Mouse (Mus musculus): ENCODE measurements at regions not wholly inside any gene's neighbourhood (a gene's known extent, or its start where the extent isn't known, plus 50 kb on each side); places are given as distances from the start of the nearest gene placed in this dataset.

DNA sequence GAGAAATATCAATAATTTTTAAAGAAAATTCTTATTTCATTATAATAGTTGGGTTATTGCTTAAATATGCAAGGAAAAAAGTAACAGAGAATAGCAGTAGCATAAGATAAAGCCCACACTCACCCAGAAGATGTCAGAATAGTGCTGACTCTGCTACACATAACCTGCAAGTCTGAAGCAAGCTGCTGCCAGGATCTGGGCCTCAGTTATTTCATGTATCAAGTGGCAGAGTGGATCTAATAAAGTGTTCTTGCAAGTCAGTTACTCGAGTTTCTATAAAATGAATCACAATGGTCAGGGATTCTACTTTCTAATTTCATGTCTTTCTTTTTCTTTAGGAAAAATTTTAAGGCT lies 466.2 kb downstream of the Klhl13 start:
- no peak for DNase-seq (ENCODE audit: low spot score)

DNA sequence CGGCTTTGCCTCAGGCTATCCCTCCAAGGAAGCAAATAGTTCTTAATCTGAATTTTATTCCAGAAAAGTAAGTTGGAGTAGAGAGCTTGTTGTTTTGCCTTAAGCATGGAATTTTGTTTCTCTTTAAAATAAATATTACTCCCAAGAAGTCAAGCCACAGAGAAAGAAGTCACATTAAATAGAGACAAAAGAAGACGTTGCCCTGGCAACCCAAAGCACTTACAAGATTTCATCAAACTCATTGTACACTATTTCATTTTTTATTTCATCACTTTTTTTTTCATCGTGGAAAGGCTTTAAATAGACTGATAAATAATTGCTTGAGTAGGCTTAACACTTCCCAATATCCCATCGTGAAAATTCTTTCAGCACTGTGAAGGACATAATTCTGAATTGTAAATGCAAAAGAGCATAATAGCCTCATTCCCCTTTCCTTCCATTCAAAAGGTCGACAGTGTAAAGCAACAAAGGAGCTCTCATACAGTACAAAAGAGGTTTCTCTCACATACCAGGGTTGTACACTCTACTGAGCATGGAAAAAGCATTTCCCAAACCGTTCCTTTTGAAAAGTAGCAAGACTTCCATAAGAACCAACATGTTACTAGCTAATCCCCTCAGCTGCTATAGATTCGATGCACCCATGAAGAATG lies 466.7 kb downstream of the Klhl13 start:
- peak; percentile 7 for DNase-seq (ENCODE audit: low spot score)

DNA sequence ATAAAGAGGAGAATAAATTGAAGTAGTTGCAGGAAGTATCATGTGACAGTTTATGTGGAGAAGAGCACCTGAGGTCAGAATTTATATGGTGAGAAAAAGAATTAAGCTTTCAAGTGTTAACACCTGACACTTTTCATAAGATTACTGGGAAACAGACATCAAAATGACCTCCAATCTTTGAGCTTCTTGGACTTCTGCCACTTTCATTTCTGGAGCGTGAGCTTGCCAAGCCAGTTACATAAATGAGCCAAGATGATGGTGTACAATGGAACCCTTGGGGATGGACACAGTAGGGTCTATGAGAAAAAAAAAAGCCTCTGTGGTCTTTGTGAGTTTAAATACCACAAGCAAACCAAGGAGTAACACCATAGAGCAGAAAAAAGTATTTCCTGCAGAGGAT lies 495.1 kb downstream of the Klhl13 start:
- no peak for DNase-seq (ENCODE audit: low spot score)

DNA sequence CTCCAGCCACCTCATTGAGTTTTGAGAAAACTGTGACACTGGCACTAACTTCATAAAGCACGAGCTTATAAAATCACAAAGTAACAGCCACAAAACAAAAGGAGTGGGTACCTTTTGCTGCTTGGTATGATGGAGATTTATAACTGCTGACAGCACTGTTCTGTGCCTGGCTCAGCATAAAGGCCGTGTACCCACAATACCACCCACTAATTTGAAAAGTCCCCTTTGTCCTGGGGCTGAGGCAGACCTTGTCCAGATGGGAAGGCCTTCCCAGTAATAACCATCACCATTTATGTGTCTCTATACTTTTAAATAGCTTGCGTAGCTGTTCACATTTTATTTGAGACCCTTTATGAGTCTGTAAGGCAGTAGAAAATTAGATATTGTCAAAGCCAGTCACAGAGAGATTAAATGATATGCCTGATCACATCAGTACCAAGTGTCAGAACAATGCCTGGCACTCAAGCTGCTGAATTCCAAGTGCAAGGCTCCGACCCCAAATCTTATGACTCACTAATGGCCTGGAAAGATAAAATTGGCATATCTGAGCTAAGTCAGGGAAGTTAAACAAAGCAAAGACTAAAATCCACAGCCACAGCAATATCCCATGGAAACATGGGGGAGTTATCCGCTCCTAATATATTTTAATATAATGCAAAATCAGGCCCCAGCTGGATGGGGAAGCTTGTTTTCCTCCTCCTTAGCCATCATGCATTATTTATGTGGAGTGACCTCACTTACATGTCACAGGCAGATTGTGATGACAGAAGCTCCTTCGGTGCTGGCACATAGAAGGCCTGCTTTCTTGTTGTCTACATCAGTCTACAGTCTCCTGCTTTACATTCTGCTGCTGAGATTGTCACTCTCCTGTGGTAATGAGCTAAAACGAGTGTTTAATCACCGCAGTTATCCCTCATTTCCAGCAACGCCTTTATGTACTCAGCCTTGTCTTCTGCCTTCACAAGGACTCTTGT lies 515.1 kb downstream of the Klhl13 start:
- DNase-seq (ENCODE audit: low spot score): peak; percentile 27

DNA sequence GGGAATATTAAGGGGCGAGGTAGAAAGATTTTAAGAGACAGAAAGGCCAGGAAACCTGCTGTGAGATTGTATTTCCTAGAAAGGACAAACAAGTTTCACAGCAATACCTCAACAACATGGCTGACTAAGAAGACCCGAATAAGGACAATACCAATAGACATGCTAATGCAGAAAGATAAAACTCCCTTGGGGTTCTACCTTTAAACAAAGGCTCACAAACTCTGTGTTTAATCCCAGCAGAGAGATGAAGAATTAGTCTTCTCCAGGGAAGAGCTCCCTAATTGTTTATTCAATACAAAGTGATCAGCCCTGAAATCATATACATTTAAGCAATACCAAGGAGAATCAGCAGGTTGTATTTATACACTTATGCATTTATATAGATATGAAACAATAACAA lies 516.1 kb downstream of the Klhl13 start:
- DNase-seq (ENCODE audit: low spot score): no peak

DNA sequence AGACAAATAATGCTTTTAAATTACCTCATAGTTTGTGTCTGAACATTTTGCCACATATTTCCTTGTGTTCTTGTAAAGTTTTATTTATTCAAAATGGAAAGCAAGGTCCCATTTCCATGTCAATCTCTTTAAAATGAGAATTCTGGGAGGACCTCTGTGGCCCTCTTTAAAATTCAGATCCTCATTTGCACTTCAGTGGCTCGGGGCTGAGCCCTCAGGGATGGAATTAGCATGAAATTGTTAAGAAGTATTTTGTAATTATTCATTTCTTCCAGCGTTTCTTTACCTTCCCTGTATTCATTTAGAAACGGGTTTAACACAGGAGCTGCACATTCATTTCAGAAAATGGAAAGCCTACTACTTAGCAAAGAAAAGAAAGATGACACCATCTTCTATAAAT lies 531.7 kb downstream of the Klhl13 start:
- DNase-seq (ENCODE audit: low spot score): no peak

DNA sequence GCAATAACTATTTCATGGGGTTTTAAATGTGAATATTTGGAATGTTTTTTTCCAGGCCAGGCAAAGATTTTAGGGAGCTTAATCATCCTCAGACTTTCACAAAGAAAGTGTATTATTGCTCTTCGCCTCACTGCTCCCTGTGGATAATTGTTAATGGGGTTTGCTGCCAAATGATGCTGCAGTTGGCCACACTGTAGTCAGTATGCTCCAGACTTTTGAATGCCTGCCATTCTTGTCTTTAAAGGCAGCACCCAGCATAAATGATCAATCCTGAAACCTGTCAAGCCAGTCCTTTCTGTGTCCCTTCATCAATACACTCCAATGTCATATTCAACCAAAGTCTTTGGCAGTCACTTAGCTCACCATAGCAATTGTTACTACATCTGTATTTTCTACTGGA lies 559.7 kb downstream of the Klhl13 start:
- DNase-seq (ENCODE audit: low spot score): no peak

DNA sequence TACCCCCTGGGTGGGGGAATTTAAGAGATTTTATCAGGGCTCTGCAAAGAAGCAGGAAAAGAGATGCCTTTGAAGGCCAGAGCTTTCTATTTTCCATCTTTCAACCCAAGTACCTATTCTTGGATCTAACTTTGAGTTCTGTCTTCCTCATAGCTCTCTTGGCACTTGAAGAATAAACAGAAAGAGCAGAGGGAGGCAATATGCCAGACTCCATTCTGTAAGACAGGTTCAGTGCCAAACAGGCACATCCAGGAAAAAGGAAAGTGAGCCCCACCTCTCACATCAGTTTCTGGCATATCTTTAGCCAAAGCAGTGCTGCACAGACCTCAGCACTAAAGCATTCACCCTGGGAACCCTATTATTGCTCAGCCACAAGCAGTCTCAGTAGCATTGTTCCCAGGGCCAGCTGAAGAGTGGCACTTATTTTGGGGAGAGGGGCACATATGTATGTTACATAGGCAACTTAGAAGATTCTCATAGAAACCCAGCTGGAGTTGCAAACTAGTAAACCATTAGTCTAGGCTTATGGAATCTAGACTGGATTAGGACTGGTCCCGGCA lies 594.8 kb downstream of the Klhl13 start:
- no peak for DNase-seq (ENCODE audit: low spot score)

DNA sequence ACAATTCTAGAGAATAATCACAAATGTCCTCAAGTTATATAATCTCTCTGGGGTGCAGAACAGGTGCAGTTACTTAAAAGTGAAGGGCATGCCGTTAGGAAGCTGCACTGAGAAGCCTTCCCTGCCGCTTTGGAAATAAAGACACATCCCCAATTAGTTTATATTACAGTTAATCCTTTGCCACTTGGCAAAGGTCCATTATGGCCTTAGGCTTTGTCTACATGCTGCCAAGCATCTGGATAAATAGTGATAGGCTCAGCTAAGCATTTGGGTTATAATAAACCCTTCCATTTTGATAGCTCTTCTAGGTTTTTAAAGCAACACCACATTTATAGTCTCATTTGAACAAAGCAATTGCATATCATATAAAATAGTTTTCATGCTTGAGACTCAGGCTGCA lies 625.6 kb downstream of the Klhl13 start:
- no peak for DNase-seq (ENCODE audit: low spot score)

DNA sequence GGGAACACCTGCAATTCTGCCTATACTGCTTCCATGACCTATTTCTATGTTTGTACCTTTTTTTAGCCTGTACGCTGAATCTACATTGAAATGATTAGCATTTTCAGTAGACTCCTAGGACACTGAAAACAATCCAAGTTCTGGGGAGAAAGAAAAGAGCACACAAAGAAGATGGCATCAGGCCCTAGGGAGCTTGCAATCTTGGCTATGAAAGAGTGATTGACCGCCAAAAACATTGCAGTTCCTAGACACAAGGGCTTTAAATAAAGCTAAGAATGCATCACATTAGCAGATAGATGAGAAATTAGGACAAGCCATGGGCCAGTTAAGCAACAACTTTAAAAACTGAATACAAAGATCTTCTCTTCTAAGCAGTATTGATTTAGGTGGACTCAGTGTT lies 666.7 kb downstream of the Klhl13 start:
- DNase-seq (ENCODE audit: low spot score): no peak

DNA sequence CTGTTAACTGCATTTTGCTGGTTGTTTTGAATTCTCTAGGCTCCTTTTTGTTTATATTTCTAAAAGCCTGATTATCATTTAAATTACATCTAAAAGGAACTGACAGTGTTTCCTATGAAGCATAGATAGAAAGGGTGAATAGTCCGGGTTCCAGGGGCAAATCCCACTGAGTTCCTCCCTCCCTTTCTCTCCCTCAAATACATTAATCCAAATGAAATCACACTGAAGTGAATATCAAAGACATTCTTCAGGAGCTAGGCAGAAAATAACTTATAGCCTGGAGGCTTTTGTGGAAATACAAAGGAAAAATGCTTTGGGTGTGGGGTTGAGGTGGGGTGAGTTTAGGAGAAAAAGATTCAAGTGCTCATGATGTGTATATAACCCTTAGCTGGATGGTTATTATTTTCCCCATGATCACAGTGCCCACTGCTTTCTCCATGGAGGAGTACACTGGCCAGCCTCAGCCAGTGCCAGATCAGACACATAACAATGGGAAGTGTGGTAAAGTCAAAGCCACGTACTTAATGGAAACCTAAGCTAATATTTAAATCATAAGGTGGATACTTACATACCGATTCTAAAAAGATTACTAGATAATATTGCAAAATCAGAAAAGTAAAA lies 707.0 kb downstream of the Klhl13 start:
- DNase-seq (ENCODE audit: low spot score): no peak

All from embryo, embryonic 10.5 days (tissue).